Mouse (Mus musculus) midbrain, embryonic 15.5 days (tissue): Measurements from ENCODE around the gene Lgi2. TPM values are rescaled to one million over a fixed set of nuclear protein-coding genes. Genes with fewer than 3 reads are reported as not detected.

ENCODE experiments used
- ATAC-seq: fragments of 200-750 bp; cut with Nextera tagmentation; replicated peaks from 2 replicates; pipeline ENCODE4 v1.8.0; 2017; ENCODE audit warnings: moderate TSS enrichment
- H3K27ac ChIP-seq: fragments of 300-500 bp; sonication (generic); 2 replicates; pipeline ENCODE4 v1.5.1; 2015; ENCODE audit warnings: mild to moderate bottlenecking, inconsistent platforms
- H3K27me3 ChIP-seq: fragments of 300-500 bp; sonication (generic); replicated peaks from 2 replicates; pipeline ENCODE4 v1.6.1; 2015; ENCODE audit warnings: inconsistent platforms
- H3K36me3 ChIP-seq: fragments of 300-500 bp; sonication (generic); replicated peaks from 2 replicates; pipeline ENCODE4 v1.6.1; 2015; ENCODE audit warnings: inconsistent platforms
- H3K4me1 ChIP-seq: fragments of 300-500 bp; sonication (generic); 2 replicates; pipeline ENCODE4 v1.6.1; 2015; ENCODE audit warnings: inconsistent platforms
- H3K4me2 ChIP-seq: fragments of 300-500 bp; sonication (generic); 2 replicates; pipeline ENCODE4 v1.6.1; 2015; ENCODE audit warnings: inconsistent platforms, mild to moderate bottlenecking, moderate library complexity
- H3K4me3 ChIP-seq: fragments of 300-500 bp; sonication (generic); 2 replicates; pipeline ENCODE4 v1.5.1; 2015; ENCODE audit warnings: mild to moderate bottlenecking, inconsistent platforms
- H3K9ac ChIP-seq: fragments of 300-500 bp; sonication (generic); 2 replicates; pipeline ENCODE4 v1.6.1; 2015; ENCODE audit warnings: mild to moderate bottlenecking, inconsistent platforms
- H3K9me3 ChIP-seq: fragments of 300-500 bp; sonication (generic); 2 replicates; pipeline ENCODE4 v1.6.1; 2016; ENCODE audit warnings: inconsistent platforms
- WGBS: fragments of 180-500 bp; shearing (Covaris S2); methylation state at CpG from one replicate; pipeline ENCODE4 v1.1.7; 2015; ENCODE audit warnings: mixed read lengths; 5-methylcytosine and 5-hydroxymethylcytosine counted together
- polyA plus RNA-seq: library from polyadenylated mRNA; unstranded; fragments of >200 nt; fragmentation: Nextera tagmentation; extraction: Ambion mirVana; gene quantifications from 2 replicates; pipeline ENCODE4 v1.2.1, GENCODE M21; 2015

The Lgi2 gene
- polyA plus RNA-seq, 1 experiment from 2014 or later = 5.1 TPM

DNA sequence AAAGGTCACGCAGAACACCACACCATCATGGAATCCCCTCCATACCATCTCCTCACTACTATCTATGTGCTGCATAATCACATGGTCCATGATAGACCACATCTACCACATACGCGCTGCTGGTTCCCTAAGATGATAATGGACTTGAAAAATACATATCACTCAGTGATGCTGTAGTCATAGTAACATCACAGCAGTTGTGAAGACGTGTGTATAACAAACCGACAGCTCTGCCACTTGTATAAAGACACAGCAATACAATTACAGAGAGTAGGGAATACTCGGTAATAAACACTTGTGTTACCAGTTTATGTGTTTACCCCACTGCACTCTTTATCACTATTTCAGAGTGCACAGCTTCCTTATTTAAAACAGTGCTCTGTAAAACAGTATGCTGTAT lies 74.8 kb downstream of the Lgi2 start:
- H3K9me3 ChIP-seq = no peaks in the 10 kb centered on the region
- H3K36me3 ChIP-seq = no peaks in the 10 kb centered on the region
- H3K27ac ChIP-seq = no peak overlapping the region
- 83% methylated on average over 6 of the region's 6 CpGs for WGBS
- H3K9ac ChIP-seq = no peak overlapping the region
- no peak overlapping the region for H3K4me3 ChIP-seq
- H3K4me2 ChIP-seq = no peak overlapping the region
- no peaks in the 10 kb centered on the region for H3K4me1 ChIP-seq
- no peaks in the 10 kb centered on the region for H3K27me3 ChIP-seq
- no peak for ATAC-seq

DNA sequence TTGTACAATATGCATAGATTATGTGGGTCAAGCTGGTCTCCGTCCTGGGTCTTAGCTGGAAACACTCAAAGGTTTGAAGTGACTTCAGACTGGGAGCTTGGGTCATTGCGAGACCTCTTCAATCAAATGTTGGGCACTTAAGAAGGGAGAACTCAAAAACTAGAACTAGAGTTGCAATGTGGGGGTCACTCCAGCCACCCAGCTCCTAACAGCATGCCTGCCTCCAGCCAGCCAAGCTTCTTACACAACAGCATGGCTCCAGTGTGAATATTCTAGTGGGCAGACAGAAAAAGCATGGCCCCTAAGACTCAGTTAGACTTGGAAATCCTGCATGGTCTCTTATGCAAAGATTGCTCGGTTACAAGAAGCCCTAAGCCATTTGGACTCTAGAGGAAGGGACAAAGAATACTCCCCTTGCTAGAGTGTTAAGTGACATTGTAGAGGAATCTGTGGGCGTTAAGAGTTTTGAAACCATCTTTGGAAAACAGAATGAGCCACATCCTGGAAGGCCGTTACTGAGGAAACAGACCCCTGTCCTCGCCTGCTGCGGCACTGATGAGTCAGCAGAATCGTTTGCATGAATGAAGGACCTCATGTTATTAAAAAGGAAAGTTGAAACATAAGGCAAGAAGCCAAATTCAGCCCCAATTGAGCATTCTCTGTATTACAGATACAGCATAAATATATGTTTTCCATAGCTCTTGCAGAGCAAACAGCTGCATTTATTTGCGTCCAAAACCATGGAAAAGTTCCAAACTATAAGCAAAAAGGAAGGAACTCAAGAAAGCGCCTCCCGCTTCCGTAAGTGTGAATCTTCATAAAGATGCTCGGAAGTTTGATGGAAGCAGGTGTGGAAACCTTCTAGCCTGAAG lies 78.5 kb downstream of the Lgi2 start:
- H3K4me1 ChIP-seq = no peaks in the 10 kb centered on the region
- ATAC-seq = no peak
- 86% methylated on average over 13 of the region's 13 CpGs for WGBS

More for the DNA sequence above, 78.5 kb downstream of the Lgi2 start:
- Histone ChIP-seq H3K27ac (no peak overlapping the region), H3K27me3 (no peaks in the 10 kb centered on the region), H3K4me2 (no peak overlapping the region), H3K36me3 (no peaks in the 10 kb centered on the region), H3K4me3 (no peak overlapping the region), H3K9me3 (no peaks in the 10 kb centered on the region), H3K9ac (no peak overlapping the region)

Other genes starting within 250 kb of the Lgi2 start
- 2.0 and 2.1 TPM in 2 replicates for gene Sod3, start 202.7 kb downstream of the Lgi2 start, polyA plus RNA-seq
- gene Ccdc149, start 94.9 kb downstream of the Lgi2 start, polyA plus RNA-seq = 14.0 and 14.9 TPM in 2 replicates
- 7.3 and 8.0 TPM in 2 replicates for gene Sepsecs, start 103.2 kb upstream of the Lgi2 start, polyA plus RNA-seq
- gene Pi4k2b, start 175.1 kb upstream of the Lgi2 start, polyA plus RNA-seq = 3.3 and 3.4 TPM in 2 replicates
- gene Zcchc4, start 208.9 kb upstream of the Lgi2 start, polyA plus RNA-seq = 11.3 and 13.1 TPM in 2 replicates